Mouse (Mus musculus): ENCODE measurements around the gene Fras1.

DNA sequence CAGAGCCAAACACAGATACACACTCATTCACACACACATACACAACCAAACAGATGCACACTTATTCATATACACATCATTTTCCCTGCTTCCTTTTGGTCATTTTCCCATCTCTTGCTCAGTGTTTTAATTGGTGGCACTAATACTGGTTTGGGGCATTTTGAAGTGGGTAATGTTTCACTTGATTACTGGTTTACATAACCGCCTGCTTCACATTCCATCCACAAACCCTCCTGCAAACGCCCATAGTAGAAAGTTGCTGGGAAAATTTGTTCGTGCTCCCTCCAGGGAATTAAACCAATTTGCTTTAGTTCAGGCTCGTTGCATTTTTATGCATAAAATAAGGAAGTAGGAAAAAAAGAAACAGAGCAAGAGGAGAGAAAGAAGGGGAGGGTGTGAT is 200.8 kb downstream of the Fras1 start:
- no peak for TF ChIP-seq POLR2A (IDR thresholded peaks at IDR 0.05; ENCODE audit: insufficient read depth, low read depth, low read length)
- no peak for TF ChIP-seq CTCF (IDR thresholded peaks at IDR 0.05)

All from heart, adult 2 months (tissue).